Mouse (Mus musculus): ENCODE data around the gene Slc34a3. TPM values are rescaled to one million over a fixed set of nuclear protein-coding genes. Genes with fewer than 3 reads are reported as not detected.

Gene Slc34a3
- polyA plus RNA-seq, 1 experiment from 2014 or later: not detected

GRCm38 (mm10) chr2:25218445-25218844 is 15.7 kb downstream of the Slc34a3 start, which contains the start of gene Fam166a:
Gene Fam166a, plus strand, starts transcription at chr2:25218745.
- Histone ChIP-seq H3K27me3 (no peaks in the 10 kb centered on the region), H3K9me3 (no peaks in the 10 kb centered on the region), H3K4me2 (replicated peaks) (no peak within 1 kb of the TSS), H3K27ac (no peak within 1 kb of the TSS), H3K36me3 (peaks cover 13% of the 10 kb centered on the region), H3K9ac (replicated peaks) (no peak within 1 kb of the TSS), H3K4me3 (replicated peaks) (no peak within 1 kb of the TSS), H3K4me1 (replicated peaks) (peaks cover 10% of the 10 kb centered on the region)
- no peak for ATAC-seq

- 0 out of 2 replicates have a peak, but pooled peaks cover 6% of the 10 kb centered on the region for H3K27me3 ChIP-seq
- 66% methylated on average over 2 of the region's 2 CpGs for WGBS
- no peak overlapping the region for H3K4me3 ChIP-seq (replicated peaks)
- ATAC-seq: no peak
- no peaks in the 10 kb centered on the region for H3K9me3 ChIP-seq
- no peak overlapping the region for H3K4me2 ChIP-seq (replicated peaks)
- H3K9ac ChIP-seq (replicated peaks): no peak overlapping the region
- no peak overlapping the region for H3K27ac ChIP-seq
- peaks cover 13% of the 10 kb centered on the region for H3K36me3 ChIP-seq
- peaks cover 4% of the 10 kb centered on the region; the same call in 1 of the 2 replicates for H3K4me1 ChIP-seq (replicated peaks)
Measured at GRCm38 (mm10) chr2:25217666-25218065, 16.5 kb downstream of the Slc34a3 start.

GRCm38 (mm10) chr2:25214444-25214843 is 19.7 kb downstream of the Slc34a3 start, which contains the start of gene Stpg3:
Gene Stpg3, minus strand, starts transcription at chr2:25214637.
- H3K36me3 ChIP-seq: peaks cover 4% of the 10 kb centered on the region; the same call in 1 of the 2 replicates
- peaks cover 18% of the 10 kb centered on the region for H3K4me1 ChIP-seq (replicated peaks)
- 0 out of 2 replicates have a peak, but pooled peaks cover 6% of the 10 kb centered on the region for H3K27me3 ChIP-seq
- H3K9ac ChIP-seq (replicated peaks): no peak within 1 kb of the TSS
- 66% methylated on average over 3 of the region's 3 CpGs for WGBS
- H3K4me2 ChIP-seq (replicated peaks): no peak within 1 kb of the TSS
- no peak within 1 kb of the TSS for H3K27ac ChIP-seq
- ATAC-seq: no peak
- H3K4me3 ChIP-seq (replicated peaks): no peak within 1 kb of the TSS
- no peaks in the 10 kb centered on the region for H3K9me3 ChIP-seq

- no peak overlapping the region for H3K27ac ChIP-seq
- H3K4me1 ChIP-seq (replicated peaks): peaks cover 27% of the 10 kb centered on the region
- 0 out of 2 replicates have a peak, but pooled peaks cover 6% of the 10 kb centered on the region for H3K27me3 ChIP-seq
- WGBS: 69% methylated on average over 23 of the region's 23 CpGs
- no peak for ATAC-seq
- no peak overlapping the region for H3K9ac ChIP-seq (replicated peaks)
- no peak overlapping the region for H3K4me3 ChIP-seq (replicated peaks)
- no peaks in the 10 kb centered on the region for H3K9me3 ChIP-seq
- H3K36me3 ChIP-seq: peaks cover 8% of the 10 kb centered on the region
- H3K4me2 ChIP-seq (replicated peaks): no peak overlapping the region
Measured at GRCm38 (mm10) chr2:25213266-25213865, 20.8 kb downstream of the Slc34a3 start.

- Histone ChIP-seq H3K4me3 (replicated peaks) (peak within 1 kb of the TSS; percentile 86), H3K9ac (replicated peaks) (peak within 1 kb of the TSS; percentile 86), H3K4me1 (replicated peaks) (peaks cover 38% of the 10 kb centered on the region), H3K4me2 (replicated peaks) (peak within 1 kb of the TSS; percentile 91), H3K27ac (peak within 1 kb of the TSS; percentile 86), H3K27me3 (0 out of 2 replicates have a peak, but pooled peaks cover 6% of the 10 kb centered on the region), H3K36me3 (peaks cover 29% of the 10 kb centered on the region), H3K9me3 (no peaks in the 10 kb centered on the region)
- under 1% methylated on average over 43 of the region's 44 CpGs for WGBS
- ATAC-seq: peak; percentile 95
Measured at GRCm38 (mm10) chr2:25211121-25211670, 23.0 kb downstream of the Slc34a3 start, which contains the start of gene Nelfb. Gene Nelfb, minus strand, starts transcription at chr2:25211489.

GRCm38 (mm10) chr2:25210686-25211085 is 23.5 kb downstream of the Slc34a3 start:
- ATAC-seq: no peak; the same call in 1 of the 2 replicates

GRCm38 (mm10) chr2:25207593-25207992 is 26.6 kb downstream of the Slc34a3 start:
- no peak overlapping the region for H3K27ac ChIP-seq
- H3K4me3 ChIP-seq (replicated peaks): no peak overlapping the region
- ATAC-seq: no peak
- peaks cover 38% of the 10 kb centered on the region for H3K4me1 ChIP-seq (replicated peaks)
- H3K27me3 ChIP-seq: no peaks in the 10 kb centered on the region
- 79% methylated on average over 1 of the region's 1 CpGs for WGBS
- peaks cover 63% of the 10 kb centered on the region for H3K36me3 ChIP-seq
- H3K9ac ChIP-seq (replicated peaks): no peak overlapping the region
- no peak overlapping the region for H3K4me2 ChIP-seq (replicated peaks)
- H3K9me3 ChIP-seq: no peaks in the 10 kb centered on the region

More at GRCm38 (mm10) chr2:25210686-25211085, 23.5 kb downstream of the Slc34a3 start:
- Histone ChIP-seq H3K27me3 (0 out of 2 replicates have a peak, but pooled peaks cover 6% of the 10 kb centered on the region), H3K36me3 (peaks cover 34% of the 10 kb centered on the region), H3K9ac (replicated peaks) (peak overlapping the region; percentile 86), H3K9me3 (no peaks in the 10 kb centered on the region), H3K4me3 (replicated peaks) (peak overlapping the region; percentile 86), H3K4me2 (replicated peaks) (peak overlapping the region; percentile 91), H3K27ac (peak overlapping the region; percentile 86), H3K4me1 (replicated peaks) (peaks cover 38% of the 10 kb centered on the region)
- WGBS: 0% methylated on average over 24 of the region's 24 CpGs

GRCm38 (mm10) chr2:25203631-25204214 is 30.4 kb downstream of the Slc34a3 start:
- Histone ChIP-seq H3K4me2 (replicated peaks) (no peak overlapping the region), H3K27ac (no peak overlapping the region), H3K4me1 (replicated peaks) (peaks cover 14% of the 10 kb centered on the region), H3K27me3 (no peaks in the 10 kb centered on the region), H3K36me3 (peaks cover 94% of the 10 kb centered on the region), H3K4me3 (replicated peaks) (no peak overlapping the region), H3K9me3 (no peaks in the 10 kb centered on the region), H3K9ac (replicated peaks) (no peak overlapping the region)
- 63% methylated on average over 4 of the region's 4 CpGs for WGBS
- no peak for ATAC-seq

GRCm38 (mm10) chr2:25200631-25201030 is 33.5 kb downstream of the Slc34a3 start:
- Histone ChIP-seq H3K4me2 (replicated peaks) (no peak overlapping the region), H3K27ac (no peak overlapping the region), H3K9me3 (no peaks in the 10 kb centered on the region), H3K27me3 (peaks cover 24% of the 10 kb centered on the region), H3K36me3 (peaks cover 75% of the 10 kb centered on the region), H3K4me1 (replicated peaks) (no peaks in the 10 kb centered on the region), H3K9ac (replicated peaks) (no peak overlapping the region), H3K4me3 (replicated peaks) (no peak overlapping the region)
- ATAC-seq: no peak
- 91% methylated on average over 2 of the region's 2 CpGs for WGBS

- Histone ChIP-seq H3K4me3 (replicated peaks) (no peak overlapping the region), H3K4me2 (replicated peaks) (no peak overlapping the region), H3K36me3 (peaks cover 50% of the 10 kb centered on the region), H3K9me3 (no peaks in the 10 kb centered on the region), H3K9ac (replicated peaks) (no peak overlapping the region), H3K27me3 (peaks cover 43% of the 10 kb centered on the region), H3K4me1 (replicated peaks) (peaks cover 9% of the 10 kb centered on the region; the same call in 1 of the 2 replicates), H3K27ac (no peak overlapping the region)
- no peak for ATAC-seq
Measured at GRCm38 (mm10) chr2:25197946-25198345, 36.2 kb downstream of the Slc34a3 start.

- no peaks in the 10 kb centered on the region for H3K9me3 ChIP-seq
- H3K4me3 ChIP-seq (replicated peaks): no peak overlapping the region
- peaks cover 9% of the 10 kb centered on the region; the same call in 1 of the 2 replicates for H3K4me1 ChIP-seq (replicated peaks)
- no peak overlapping the region for H3K9ac ChIP-seq (replicated peaks)
- H3K27ac ChIP-seq: no peak overlapping the region
- 33% methylated on average over 2 of the region's 2 CpGs for WGBS
- peaks cover 42% of the 10 kb centered on the region for H3K36me3 ChIP-seq
- H3K27me3 ChIP-seq: peaks cover 43% of the 10 kb centered on the region
- no peak for ATAC-seq
- no peak overlapping the region for H3K4me2 ChIP-seq (replicated peaks)
Measured at GRCm38 (mm10) chr2:25197191-25197590, 37.0 kb downstream of the Slc34a3 start.

Measured in midbrain, embryonic 13.5 days (tissue).